Mouse (Mus musculus): ENCODE results near the gene Alox12. TPM values are rescaled to one million over a fixed set of nuclear protein-coding genes. Genes with fewer than 3 reads are reported as not detected.

The Alox12 gene
- polyA plus RNA-seq, 1 experiment from 2014 or later = 1.2 TPM

- H3K4me2 ChIP-seq = no peak overlapping the region
- H3K36me3 ChIP-seq = no peaks in the 10 kb centered on the region
- H3K27ac ChIP-seq (replicated peaks) = no peak overlapping the region
- H3K4me1 ChIP-seq (replicated peaks) = no peaks in the 10 kb centered on the region
- H3K9me3 ChIP-seq = no peaks in the 10 kb centered on the region
- no peak for ATAC-seq (ENCODE audit: low FRiP score, low read depth)
- H3K9ac ChIP-seq = no peak overlapping the region
- WGBS = 87% methylated on average over 7 of the region's 7 CpGs
- no peak overlapping the region for H3K4me3 ChIP-seq
- H3K27me3 ChIP-seq = no peaks in the 10 kb centered on the region
Observed at GRCm38 (mm10) chr11:70271641-70272040, 16.5 kb upstream of the Alox12 start.

- Histone ChIP-seq H3K36me3 (no peaks in the 10 kb centered on the region), H3K27ac (replicated peaks) (no peak overlapping the region), H3K4me3 (no peak overlapping the region), H3K4me2 (no peak overlapping the region), H3K4me1 (replicated peaks) (no peaks in the 10 kb centered on the region), H3K9me3 (no peaks in the 10 kb centered on the region), H3K9ac (no peak overlapping the region), H3K27me3 (no peaks in the 10 kb centered on the region)
- ATAC-seq (ENCODE audit: low FRiP score, low read depth) = no peak
- 95% methylated on average over 1 of the region's 1 CpGs for WGBS
Observed at GRCm38 (mm10) chr11:70266405-70266804, 11.3 kb upstream of the Alox12 start.

DNA sequence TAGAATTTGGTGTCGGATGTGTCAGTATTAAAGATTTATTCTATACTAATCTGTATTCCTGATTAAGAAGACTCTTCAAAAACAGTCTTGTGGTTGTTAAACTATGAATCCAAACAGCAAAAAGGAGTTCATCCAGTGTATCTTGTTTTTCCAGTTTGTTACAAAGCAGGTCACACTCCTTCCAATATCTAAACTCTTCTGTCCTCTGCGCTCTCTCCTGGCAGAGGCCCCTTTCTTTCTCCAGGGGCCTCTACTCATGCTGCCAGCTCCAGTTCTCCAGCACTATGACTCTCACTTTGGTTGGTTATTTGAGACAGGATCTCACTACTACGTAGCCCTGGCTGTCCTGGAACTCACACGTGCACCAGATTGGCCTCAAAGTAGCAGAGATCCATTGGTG is 10.7 kb upstream of the Alox12 start:
- H3K9ac ChIP-seq = no peak overlapping the region
- no peak overlapping the region for H3K4me2 ChIP-seq
- ATAC-seq (ENCODE audit: low FRiP score, low read depth) = no peak
- H3K36me3 ChIP-seq = no peaks in the 10 kb centered on the region
- WGBS = 87% methylated on average over 4 of the region's 4 CpGs
- H3K27me3 ChIP-seq = no peaks in the 10 kb centered on the region
- no peaks in the 10 kb centered on the region for H3K9me3 ChIP-seq
- no peaks in the 10 kb centered on the region for H3K4me1 ChIP-seq (replicated peaks)
- H3K27ac ChIP-seq (replicated peaks) = no peak overlapping the region
- no peak overlapping the region for H3K4me3 ChIP-seq

- H3K9me3 ChIP-seq = no peaks in the 10 kb centered on the region
- no peak for ATAC-seq (ENCODE audit: low FRiP score, low read depth)
- H3K4me1 ChIP-seq (replicated peaks) = no peaks in the 10 kb centered on the region
- 61% methylated on average over 3 of the region's 3 CpGs for WGBS
- no peak overlapping the region for H3K27ac ChIP-seq (replicated peaks)
- H3K27me3 ChIP-seq = no peaks in the 10 kb centered on the region
- no peak overlapping the region for H3K4me2 ChIP-seq
- no peak overlapping the region for H3K9ac ChIP-seq
- no peaks in the 10 kb centered on the region for H3K36me3 ChIP-seq
- H3K4me3 ChIP-seq = no peak overlapping the region
Observed at GRCm38 (mm10) chr11:70265252-70265651, 10.1 kb upstream of the Alox12 start.

DNA sequence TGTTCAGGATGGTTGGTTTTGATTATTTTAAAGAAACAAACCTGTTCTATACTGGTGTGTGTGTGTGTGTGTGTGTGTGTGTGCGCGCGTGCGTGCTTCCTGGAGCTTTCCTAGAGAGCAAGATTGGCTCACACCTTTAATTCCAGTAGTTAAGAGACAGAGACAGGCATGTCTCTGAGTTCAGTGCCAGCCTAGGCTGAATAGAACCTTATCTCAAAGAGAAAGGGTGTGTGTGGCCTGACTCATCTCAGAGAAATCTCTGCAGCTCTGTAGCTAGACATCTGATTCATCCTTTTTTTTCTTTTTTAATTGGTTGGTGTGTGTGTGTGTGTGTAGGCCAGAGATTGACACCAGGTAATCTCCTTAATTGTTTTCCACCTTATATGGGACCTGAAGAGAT is 3.9 kb upstream of the Alox12 start:
- Histone ChIP-seq H3K9me3 (no peaks in the 10 kb centered on the region), H3K27me3 (peaks cover 22% of the 10 kb centered on the region), H3K9ac (no peak overlapping the region), H3K27ac (replicated peaks) (no peak overlapping the region), H3K36me3 (no peaks in the 10 kb centered on the region), H3K4me2 (no peak overlapping the region), H3K4me1 (replicated peaks) (peaks cover 9% of the 10 kb centered on the region; the same call in 1 of the 2 replicates), H3K4me3 (no peak overlapping the region)
- WGBS = 98% methylated on average over 4 of the region's 4 CpGs
- no peak for ATAC-seq (ENCODE audit: low FRiP score, low read depth)

DNA sequence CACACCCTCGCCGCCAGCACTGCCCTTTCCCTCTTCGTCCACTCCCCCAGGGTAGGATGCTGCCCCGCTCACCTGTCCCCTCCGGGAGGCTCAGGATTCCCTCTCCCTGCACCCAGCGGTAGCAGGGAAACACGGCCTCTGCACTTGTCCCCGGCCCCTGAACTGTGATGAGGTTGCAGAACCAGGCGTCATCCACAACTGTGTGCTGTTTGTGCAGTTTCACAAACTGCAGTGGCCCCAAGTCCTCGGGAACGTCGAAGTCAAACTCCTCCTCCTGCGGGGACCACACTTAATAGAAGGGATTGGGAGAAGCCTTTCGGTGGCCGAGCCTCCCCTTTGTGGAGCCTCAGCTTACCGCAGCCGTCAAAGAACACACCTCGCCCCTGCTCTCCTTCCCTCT is 816 bp downstream of the Alox12 start:
- Histone ChIP-seq H3K27me3 (peaks cover 48% of the 10 kb centered on the region), H3K4me1 (replicated peaks) (peaks cover 9% of the 10 kb centered on the region; the same call in 1 of the 2 replicates)
- 5% methylated on average over 18 of the region's 18 CpGs for WGBS

GRCm38 (mm10) chr11:70251853-70252252 is 3.3 kb downstream of the Alox12 start:
- H3K9me3 ChIP-seq = no peaks in the 10 kb centered on the region
- no peak overlapping the region for H3K27ac ChIP-seq (replicated peaks)
- no peak overlapping the region for H3K4me3 ChIP-seq
- H3K27me3 ChIP-seq = peaks cover 48% of the 10 kb centered on the region
- 80% methylated on average over 8 of the region's 8 CpGs for WGBS
- peaks cover 9% of the 10 kb centered on the region; the same call in 1 of the 2 replicates for H3K4me1 ChIP-seq (replicated peaks)
- H3K4me2 ChIP-seq = no peak overlapping the region
- H3K9ac ChIP-seq = no peak overlapping the region
- no peaks in the 10 kb centered on the region for H3K36me3 ChIP-seq
- no peak for ATAC-seq (ENCODE audit: low FRiP score, low read depth)

More for the DNA sequence above, 816 bp downstream of the Alox12 start:
- no peaks in the 10 kb centered on the region for H3K9me3 ChIP-seq
- no peak overlapping the region for H3K27ac ChIP-seq (replicated peaks)
- peak overlapping the region; percentile 51 for H3K4me2 ChIP-seq
- no peak overlapping the region for H3K9ac ChIP-seq
- no peak for ATAC-seq (ENCODE audit: low FRiP score, low read depth)
- peak overlapping the region; percentile 19; the same call in 1 of the 2 replicates for H3K4me3 ChIP-seq
- no peaks in the 10 kb centered on the region for H3K36me3 ChIP-seq

GRCm38 (mm10) chr11:70250150-70250549 is 5.0 kb downstream of the Alox12 start:
- Histone ChIP-seq H3K36me3 (no peaks in the 10 kb centered on the region), H3K27me3 (peaks cover 40% of the 10 kb centered on the region), H3K9me3 (no peaks in the 10 kb centered on the region), H3K9ac (no peak overlapping the region), H3K4me2 (no peak overlapping the region), H3K4me1 (replicated peaks) (peaks cover 7% of the 10 kb centered on the region; the same call in 1 of the 2 replicates), H3K27ac (replicated peaks) (no peak overlapping the region), H3K4me3 (no peak overlapping the region)
- 81% methylated on average over 11 of the region's 11 CpGs for WGBS
- ATAC-seq (ENCODE audit: low FRiP score, low read depth) = no peak

DNA sequence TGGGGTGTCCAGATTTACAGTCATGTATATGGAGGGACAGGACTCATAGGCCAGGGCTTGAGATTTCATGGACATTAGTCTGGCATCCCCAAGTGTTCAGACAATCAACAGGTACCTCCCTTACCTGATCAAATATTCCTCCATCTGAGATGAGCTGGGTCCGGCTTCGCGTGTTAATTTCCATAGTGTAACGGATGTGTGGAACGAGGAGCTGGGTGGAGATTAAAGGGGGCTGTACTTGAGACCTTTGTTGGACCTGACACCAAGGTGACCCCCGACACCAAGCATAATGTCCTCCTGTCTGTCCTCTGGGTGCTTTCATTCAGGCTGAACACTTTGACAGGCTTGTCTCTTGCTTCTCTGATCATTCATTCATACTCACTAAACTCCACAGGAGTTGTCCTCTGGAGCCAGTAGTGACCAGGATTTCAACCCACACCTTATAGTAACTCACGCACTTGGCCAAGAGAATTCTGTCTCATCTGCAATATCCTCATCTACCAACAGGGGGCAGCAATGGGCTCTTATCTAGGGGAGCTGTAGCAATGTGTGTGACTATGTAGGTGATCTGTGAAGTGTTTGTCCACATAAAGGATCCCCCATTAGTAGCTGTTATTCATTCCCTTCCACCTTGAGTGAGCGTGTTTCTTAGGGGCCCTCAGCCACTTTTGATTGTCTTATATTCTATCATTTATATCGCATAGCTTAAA is 7.9 kb downstream of the Alox12 start:
- no peak overlapping the region for H3K4me2 ChIP-seq
- H3K27ac ChIP-seq (replicated peaks) = no peak overlapping the region
- H3K9me3 ChIP-seq = no peaks in the 10 kb centered on the region
- H3K4me1 ChIP-seq (replicated peaks) = no peaks in the 10 kb centered on the region
- ATAC-seq (ENCODE audit: low FRiP score, low read depth) = no peak
- no peak overlapping the region for H3K4me3 ChIP-seq
- H3K9ac ChIP-seq = no peak overlapping the region
- 53% methylated on average over 9 of the region's 9 CpGs for WGBS
- H3K27me3 ChIP-seq = peaks cover 17% of the 10 kb centered on the region
- H3K36me3 ChIP-seq = no peaks in the 10 kb centered on the region

- Histone ChIP-seq H3K4me2 (no peak overlapping the region), H3K9ac (no peak overlapping the region), H3K36me3 (no peaks in the 10 kb centered on the region), H3K9me3 (no peaks in the 10 kb centered on the region), H3K4me1 (replicated peaks) (peaks cover 19% of the 10 kb centered on the region), H3K4me3 (no peak overlapping the region), H3K27ac (replicated peaks) (no peak overlapping the region), H3K27me3 (0 out of 2 replicates have a peak, but pooled peaks cover 8% of the 10 kb centered on the region)
- WGBS = 75% methylated on average over 11 of the region's 11 CpGs
- ATAC-seq (ENCODE audit: low FRiP score, low read depth) = no peak
Observed at GRCm38 (mm10) chr11:70242591-70242990, 12.6 kb downstream of the Alox12 start.

- peaks cover 12% of the 10 kb centered on the region for H3K36me3 ChIP-seq
- peak within 1 kb of the TSS; percentile 98 for H3K9ac ChIP-seq
- H3K9me3 ChIP-seq = no peaks in the 10 kb centered on the region
- peaks cover 33% of the 10 kb centered on the region for H3K4me1 ChIP-seq (replicated peaks)
- WGBS = under 1% methylated on average over 32 of the region's 35 CpGs
- H3K4me3 ChIP-seq = peak within 1 kb of the TSS; percentile 92
- H3K4me2 ChIP-seq = peak within 1 kb of the TSS; percentile 95
- peak within 1 kb of the TSS; percentile 96 for H3K27ac ChIP-seq (replicated peaks)
- peak; percentile 50 for ATAC-seq (ENCODE audit: low FRiP score, low read depth)
- 0 out of 2 replicates have a peak, but pooled peaks cover 5% of the 10 kb centered on the region for H3K27me3 ChIP-seq
Observed at GRCm38 (mm10) chr11:70239541-70240279, 15.4 kb downstream of the Alox12 start, which contains the start of the genes Gm21988 and Rnasek. TSS of gene Gm21988 (minus strand) at chr11:70239830. TSS of gene Rnasek (minus strand) at chr11:70239842.
